Mouse (Mus musculus) lung, adult 2 months (tissue): ENCODE results near the gene Cfap52. TPM values are rescaled to one million over a fixed set of nuclear protein-coding genes. Genes with fewer than 3 reads are reported as not detected.
A peak's percentile ranks its signal among the peaks of the same experiment; 100 is the strongest.

ENCODE experiments used
- DNase-seq: peaks from one replicate; pipeline ENCODE4 v3.0.0; 2022
- H3K4me1 ChIP-seq: fragments of 200-500 bp; 2 replicates; pipeline ENCODE4 v1.6.1; 2011; ENCODE audit warnings: low read length; ENCODE audit not compliant: control insufficient read depth, insufficient read depth
- H3K4me3 ChIP-seq: fragments of 200-500 bp; replicated peaks from 2 replicates; pipeline ENCODE3; 2011; ENCODE audit warnings: low read depth, mild to moderate bottlenecking, control low read depth, low read length; ENCODE audit errors: extremely low read depth
- CTCF ChIP-seq: fragments of 200-500 bp; IDR thresholded peaks from 2 replicates; pipeline ENCODE4 v1.5.1; 2011; ENCODE audit warnings: mild to moderate bottlenecking, low read length, control low read depth; ENCODE audit not compliant: insufficient read depth
- POLR2A ChIP-seq: fragments of 200-500 bp; IDR thresholded peaks from 2 replicates; pipeline ENCODE4 v1.6.1; 2011; ENCODE audit warnings: low read depth, mild to moderate bottlenecking, control low read depth, low read length, borderline replicate concordance; ENCODE audit errors: extremely low read depth
- WGBS: fragments of 180-500 bp; shearing (Covaris S2); methylation state at CpG from one replicate; pipeline ENCODE4 v1.1.7; 2018; 5-methylcytosine and 5-hydroxymethylcytosine counted together
- polyA plus RNA-seq: library from polyadenylated mRNA; depleted of rRNA; stranded (reverse); fragments of >200 nt; gene quantifications from 2 replicates; pipeline ENCODE4 v1.2.3, GENCODE M21; 2012

The Cfap52 gene
- polyA plus RNA-seq, 1 experiment = 9.4 TPM

DNA sequence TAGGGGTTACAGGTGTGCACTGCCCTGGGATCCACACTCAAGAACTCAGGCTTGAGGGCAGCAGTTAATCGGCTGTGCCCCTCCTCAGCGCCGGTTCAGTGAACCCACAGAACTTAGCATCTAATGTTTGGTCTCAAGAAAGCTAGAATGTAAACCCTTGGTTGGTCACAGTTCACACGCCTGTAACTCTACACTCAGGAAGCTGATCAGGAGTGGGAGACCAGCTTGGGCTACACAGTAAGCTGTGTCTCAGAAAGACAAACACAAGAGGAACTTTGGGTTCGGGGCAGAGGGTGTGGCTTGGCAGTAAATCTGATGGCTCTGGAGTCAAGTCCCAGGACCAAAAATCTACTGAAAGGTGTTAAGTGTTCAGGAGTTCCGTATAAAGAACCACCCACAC lies 18.1 kb upstream of the Cfap52 start:
- no peak overlapping the region for H3K4me3 ChIP-seq
- TF ChIP-seq CTCF (no peak), POLR2A (no peak)
- no peak for DNase-seq
- H3K4me1 ChIP-seq = no peaks in the 10 kb centered on the region
- WGBS = 77% methylated on average over 6 of the region's 6 CpGs

DNA sequence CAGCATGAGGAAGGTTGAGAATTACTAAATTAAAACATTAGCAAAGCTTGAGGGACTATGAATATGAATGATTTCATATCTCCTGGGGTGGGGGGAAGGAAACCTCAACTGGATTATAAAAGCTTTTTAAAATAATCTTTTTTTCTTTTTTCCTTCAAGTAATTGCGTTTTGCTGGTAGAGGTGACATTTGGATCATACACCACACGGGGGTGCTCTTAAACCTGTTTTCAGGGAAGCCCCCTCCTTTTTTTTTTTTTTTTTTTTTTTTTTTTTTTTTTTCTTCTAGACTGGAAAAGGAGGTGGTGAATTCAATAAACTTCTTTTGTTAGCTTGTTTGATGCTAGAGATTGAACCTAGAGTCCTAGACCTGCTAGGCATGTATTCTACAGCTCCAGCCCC lies 9.8 kb upstream of the Cfap52 start:
- Histone ChIP-seq H3K4me3 (no peak overlapping the region), H3K4me1 (no peaks in the 10 kb centered on the region)
- 20% methylated on average over 2 of the region's 2 CpGs for WGBS
- TF ChIP-seq POLR2A = no peak
- TF ChIP-seq CTCF = no peak
- DNase-seq = no peak

DNA sequence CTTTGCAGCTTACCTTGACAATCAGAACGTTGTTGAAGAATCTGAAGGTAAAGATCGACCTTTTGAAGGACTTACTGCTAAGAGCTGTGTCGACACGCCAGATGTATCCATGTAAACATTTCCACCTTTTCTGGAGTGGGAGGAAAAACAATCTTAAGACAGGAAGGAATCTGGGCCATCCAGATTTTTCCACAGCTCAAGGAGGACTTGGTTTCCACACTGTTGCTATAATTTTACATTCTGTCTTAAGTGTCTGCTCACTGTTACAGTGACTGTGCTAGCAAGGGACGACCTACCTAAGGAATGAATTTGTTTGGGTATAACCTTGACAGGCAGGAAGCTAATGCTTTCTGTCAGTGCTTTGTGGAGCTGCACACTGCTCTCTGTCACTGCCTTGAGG lies 7.8 kb upstream of the Cfap52 start:
- no peak for DNase-seq
- Histone ChIP-seq H3K4me1 (no peaks in the 10 kb centered on the region), H3K4me3 (no peak overlapping the region)
- WGBS = 52% methylated on average over 5 of the region's 5 CpGs
- TF ChIP-seq POLR2A = no peak
- no peak for TF ChIP-seq CTCF

DNA sequence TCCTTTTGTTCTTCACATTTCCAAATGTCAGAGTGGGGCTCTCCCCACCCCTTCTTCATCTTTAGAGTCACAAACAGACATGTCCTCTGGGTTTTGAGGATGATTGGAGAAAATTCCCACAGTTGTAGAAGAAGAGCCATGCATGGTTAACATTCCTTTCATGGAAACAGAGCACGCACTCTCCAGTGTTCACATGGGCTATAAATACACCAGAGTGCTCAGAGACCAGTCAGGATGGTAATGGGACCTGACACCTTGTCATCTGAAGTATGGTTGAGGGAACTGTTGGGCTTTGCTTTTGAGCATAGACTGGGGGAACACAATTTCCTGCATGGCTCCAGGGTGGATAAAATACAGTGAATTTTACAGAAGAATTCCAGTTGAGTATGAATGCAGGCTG lies 7.2 kb upstream of the Cfap52 start:
- 0 out of 2 replicates have a peak, but pooled peaks cover 3% of the 10 kb centered on the region for H3K4me1 ChIP-seq
- DNase-seq = no peak
- TF ChIP-seq POLR2A (no peak), CTCF (no peak)
- 47% methylated on average over 1 of the region's 1 CpGs for WGBS
- no peak overlapping the region for H3K4me3 ChIP-seq

DNA sequence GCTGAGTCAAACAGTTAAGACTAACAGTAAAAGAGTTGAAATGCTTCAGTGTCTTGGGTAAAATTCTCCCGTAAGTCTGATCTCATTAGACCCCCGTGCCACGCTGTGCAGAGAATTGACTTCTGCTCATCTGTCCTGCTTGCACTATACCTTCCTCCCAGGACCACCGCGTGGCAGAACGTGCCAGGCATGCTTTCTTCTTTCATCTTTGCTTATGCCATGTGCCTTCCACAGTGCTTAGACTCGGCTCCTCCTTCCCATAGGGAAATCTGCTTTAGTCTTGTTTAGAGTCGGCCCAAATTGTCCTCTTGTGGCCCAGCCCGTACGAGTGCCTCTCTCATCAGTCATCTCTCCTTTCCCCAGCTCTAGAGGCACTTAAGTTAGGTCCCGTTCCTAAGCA lies 2.4 kb upstream of the Cfap52 start:
- DNase-seq = no peak

DNA sequence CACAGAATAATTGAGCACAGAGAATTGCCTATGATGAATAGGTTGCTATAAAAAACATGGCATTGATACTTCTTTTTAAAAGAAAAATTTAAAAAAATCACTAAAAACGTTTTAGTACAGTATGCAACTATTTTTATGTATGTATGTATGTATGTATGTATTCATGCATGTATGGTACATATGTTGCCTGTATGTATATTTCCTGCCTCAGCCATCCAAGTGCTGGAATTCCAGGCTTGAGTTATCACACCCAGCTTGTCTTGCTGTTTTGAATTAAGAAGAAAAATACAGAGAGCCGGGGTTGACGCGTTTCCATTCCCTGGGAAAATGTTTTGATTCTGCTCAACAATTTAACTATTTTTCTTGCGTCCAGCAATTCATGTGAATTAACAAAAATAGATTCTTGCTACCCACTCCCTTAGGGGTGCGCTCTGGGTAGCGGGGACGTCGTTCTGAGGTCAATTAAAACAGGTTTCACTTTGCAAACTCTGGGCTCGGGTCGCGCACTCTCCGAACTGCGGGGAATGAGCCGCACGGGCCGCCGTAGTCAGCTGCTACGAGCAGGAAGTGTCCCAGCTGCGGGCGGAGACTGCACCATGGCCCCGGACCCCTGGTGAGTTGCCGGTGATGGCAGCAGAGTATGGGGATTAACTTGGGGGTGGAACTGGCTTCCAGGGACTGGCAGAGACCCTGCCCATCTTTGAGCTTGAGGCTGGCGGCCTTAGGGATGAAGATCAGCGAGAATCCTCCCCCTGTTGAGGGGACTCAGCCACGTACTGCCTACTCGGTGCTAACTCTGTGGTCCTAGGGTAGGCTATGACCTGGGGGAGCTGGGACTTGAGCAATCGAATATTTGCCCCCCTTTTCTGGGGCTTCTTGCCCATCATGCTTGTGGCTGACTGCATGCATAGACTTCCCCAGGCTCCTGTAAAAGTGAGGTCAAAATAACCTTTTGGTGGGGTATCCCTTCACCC lies 741 bp upstream of the Cfap52 start, which contains the start of gene Stx8:
Gene Stx8, plus strand, starts transcription at position 289 of the 974 bp plus-strand sequence.
- Histone ChIP-seq H3K4me3 (peak within 1 kb of the TSS; percentile 80), H3K4me1 (peaks cover 3% of the 10 kb centered on the region; the same call in 1 of the 2 replicates)
- peak; percentile 95 for DNase-seq
- TF ChIP-seq POLR2A (peak; percentile 75; the same call in 1 of the 2 replicates), CTCF (no peak)
- under 1% methylated on average over 28 of the region's 28 CpGs for WGBS

More for the DNA sequence above, 2.4 kb upstream of the Cfap52 start:
- TF ChIP-seq POLR2A (no peak), CTCF (no peak)
- 68% methylated on average over 11 of the region's 11 CpGs for WGBS
- Histone ChIP-seq H3K4me3 (no peak overlapping the region), H3K4me1 (peaks cover 3% of the 10 kb centered on the region; the same call in 1 of the 2 replicates)

DNA sequence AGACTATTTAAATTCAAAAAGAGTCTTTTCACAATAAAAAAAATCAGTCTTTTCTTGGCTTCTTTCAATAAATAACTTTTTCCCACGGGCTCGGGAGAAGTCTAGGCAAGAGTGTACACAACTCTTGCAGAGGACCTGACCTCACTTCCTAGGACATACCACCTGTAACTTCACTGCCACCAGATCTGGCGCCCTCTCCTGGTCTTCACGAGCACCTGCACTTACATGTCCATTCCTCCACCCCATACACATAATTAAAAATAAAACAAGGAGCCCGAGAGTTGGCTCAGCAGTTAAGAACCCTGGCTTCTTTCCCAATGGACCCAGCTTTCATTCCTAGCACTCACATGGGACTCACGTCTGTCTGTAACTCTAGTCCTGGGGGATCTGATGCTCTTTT lies 1.3 kb downstream of the Cfap52 start:
- no peak overlapping the region for H3K4me3 ChIP-seq
- peaks cover 3% of the 10 kb centered on the region; the same call in 1 of the 2 replicates for H3K4me1 ChIP-seq
- 58% methylated on average over 6 of the region's 6 CpGs for WGBS
- TF ChIP-seq CTCF = peak; percentile 44
- no peak for TF ChIP-seq POLR2A
- no peak for DNase-seq

DNA sequence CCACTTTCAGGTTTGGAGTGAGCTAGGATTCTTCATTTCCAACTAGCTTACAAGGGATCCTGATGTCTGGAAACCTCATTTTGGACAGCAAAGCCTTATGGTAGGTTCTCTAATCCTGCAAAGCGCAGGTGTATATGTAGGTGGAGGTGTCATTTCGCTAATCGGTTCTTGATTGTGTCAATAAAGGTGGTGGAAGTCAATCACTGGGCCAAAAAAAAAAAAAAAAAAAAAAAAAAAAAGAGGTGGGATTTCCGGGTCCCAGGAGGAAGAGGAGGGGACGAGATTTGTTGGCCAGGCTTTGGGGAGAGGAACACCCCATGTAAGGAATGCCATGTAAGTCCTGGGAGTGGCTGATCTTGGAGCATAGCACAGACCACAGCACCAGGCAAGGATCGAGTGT lies 11.0 kb downstream of the Cfap52 start:
- H3K4me3 ChIP-seq = no peak overlapping the region
- DNase-seq = no peak
- WGBS = 73% methylated on average over 6 of the region's 6 CpGs
- no peaks in the 10 kb centered on the region for H3K4me1 ChIP-seq
- TF ChIP-seq CTCF (no peak), POLR2A (no peak)

DNA sequence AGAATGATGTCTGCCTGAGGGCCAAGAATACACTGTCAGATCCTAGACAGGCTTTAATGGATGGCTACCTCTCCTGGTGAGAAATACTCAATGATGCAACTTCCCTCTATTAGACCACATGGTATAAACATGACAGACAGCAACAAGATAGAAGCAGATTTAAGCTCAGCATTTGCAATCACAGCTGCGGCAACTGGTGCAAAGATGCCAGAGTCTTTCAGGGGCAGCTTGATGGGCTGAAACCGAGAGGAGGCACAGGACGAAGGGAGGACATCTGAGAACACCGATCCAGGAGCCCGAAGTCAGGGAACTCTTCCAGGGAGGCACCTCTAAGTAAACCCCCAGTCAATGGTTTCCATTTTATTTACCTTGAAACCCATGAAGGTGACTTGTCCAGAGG lies 11.8 kb downstream of the Cfap52 start:
- Histone ChIP-seq H3K4me1 (no peaks in the 10 kb centered on the region), H3K4me3 (no peak overlapping the region)
- DNase-seq = no peak
- whole genome bisulfite sequencing = 86% methylated on average over 5 of the region's 5 CpGs
- TF ChIP-seq POLR2A = no peak
- no peak for TF ChIP-seq CTCF

DNA sequence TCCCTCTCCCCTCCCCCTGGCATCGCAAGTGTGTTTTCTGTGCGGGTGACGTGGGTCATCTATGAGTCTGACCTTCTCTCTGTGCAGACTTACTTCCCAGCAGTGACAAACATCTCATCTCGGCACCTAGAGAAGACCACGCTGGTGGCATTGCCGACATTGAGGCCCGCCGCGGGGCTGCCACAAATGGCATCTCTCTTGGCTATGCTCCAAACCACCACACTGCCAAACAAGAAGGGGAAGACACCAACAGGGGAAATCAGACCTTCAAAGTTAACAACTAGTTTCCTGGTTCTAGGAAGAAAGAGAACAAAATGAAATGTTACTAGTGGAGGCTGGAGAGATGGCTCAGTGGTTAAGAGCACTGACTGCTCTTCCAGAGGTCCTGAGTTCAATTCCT lies 16.0 kb downstream of the Cfap52 start:
- DNase-seq = no peak
- 51% methylated on average over 9 of the region's 9 CpGs for WGBS
- no peak for TF ChIP-seq CTCF
- no peak for TF ChIP-seq POLR2A
- Histone ChIP-seq H3K4me1 (no peaks in the 10 kb centered on the region), H3K4me3 (no peak overlapping the region)
